Mouse (Mus musculus) embryonic stem cell, embryonic (primary cell): ENCODE results near the gene Epsti1.

Source experiments
- CTCF ChIA-PET, 4 experiments: fragments of 300-600 bp in 2 of 4; fragments of 350-600 bp in 2 of 4; sonication (Branson Sonifier 250); formaldehyde crosslinking; loops; one replicate each; lab custom pipeline; 2022; ENCODE audit warnings: inconsistent platforms in 2 of 4; lab: Charles Lee
- POLR2A ChIA-PET, 4 experiments: fragments of 300-600 bp in 2 of 4; fragments of 350-600 bp in 2 of 4; sonication (Branson Sonifier 250); formaldehyde crosslinking; loops; one replicate each; lab custom pipeline; 2022; ENCODE audit warnings: antibody characterized with exemption in 4 of 4, inconsistent platforms in 1 of 4; lab: Charles Lee

Epsti1 gene

GRCm38 (mm10) chr14:77971355-77971754 is 67.3 kb downstream of the Epsti1 start:
- POLR2A ChIA-PET, result no interaction called here
- CTCF ChIA-PET, result no interaction called here

- ChIA-PET CTCF (no interaction called here), POLR2A (no interaction called here)
Observed at GRCm38 (mm10) chr14:77974221-77974620, 70.2 kb downstream of the Epsti1 start.

- ChIA-PET POLR2A (no interaction called here), CTCF (no interaction called here)
Observed at GRCm38 (mm10) chr14:77975702-77976101, 71.7 kb downstream of the Epsti1 start.

- ChIA-PET CTCF (interaction anchor here in 2 of 4 experiments (0.5 to 1.1 kb wide), 2 partner anchors 60 to 468 kb away, joined by 3 to 5 read pairs; no protein-coding TSS in a partner anchor), POLR2A (no interaction called here)
Observed at GRCm38 (mm10) chr14:77981516-77981915, 77.5 kb downstream of the Epsti1 start.

- POLR2A ChIA-PET, result interaction anchor here in 1 of 4 experiments (0.5 kb wide), 1 partner anchor 135 kb away, joined by 6 read pairs; no protein-coding TSS in a partner anchor
- CTCF ChIA-PET, result no interaction called here
Observed at GRCm38 (mm10) chr14:77997731-77998130, 93.7 kb downstream of the Epsti1 start.

GRCm38 (mm10) chr14:78004486-78004885 is 100.4 kb downstream of the Epsti1 start:
- ChIA-PET POLR2A (no interaction called here), CTCF (no interaction called here)

- ChIA-PET CTCF (no interaction called here), POLR2A (interaction anchor here in 1 of 4 experiments (1.0 kb wide), 1 partner anchor 12 kb away, joined by 3 read pairs; no protein-coding TSS in a partner anchor)
Observed at GRCm38 (mm10) chr14:78008019-78008418, 104.0 kb downstream of the Epsti1 start.

- POLR2A ChIA-PET, result no interaction called here
- CTCF ChIA-PET, result no interaction called here
Observed at GRCm38 (mm10) chr14:78011808-78012207, 107.8 kb downstream of the Epsti1 start.

GRCm38 (mm10) chr14:78015540-78016321 is 111.7 kb downstream of the Epsti1 start:
- ChIA-PET POLR2A (no interaction called here), CTCF (interaction anchor here in 1 of 4 experiments (0.9 kb wide), 1 partner anchor 308 kb away, joined by 3 read pairs; no protein-coding TSS in a partner anchor)

GRCm38 (mm10) chr14:78016398-78016797 is 112.4 kb downstream of the Epsti1 start:
- CTCF ChIA-PET, result interaction anchor here in 1 of 4 experiments (0.9 kb wide), 1 partner anchor 308 kb away, joined by 3 read pairs; no protein-coding TSS in a partner anchor
- POLR2A ChIA-PET, result no interaction called here

GRCm38 (mm10) chr14:78019935-78020334 is 115.9 kb downstream of the Epsti1 start:
- ChIA-PET CTCF (interaction anchor here in 1 of 4 experiments (1.2 kb wide), 1 partner anchor 254 kb away, joined by 3 read pairs; no protein-coding TSS in a partner anchor), POLR2A (interaction anchor here in 1 of 4 experiments (0.8 kb wide), 1 partner anchor 11 kb away, joined by 3 read pairs; no protein-coding TSS in a partner anchor)

- POLR2A ChIA-PET, result interaction anchor here in 2 of 4 experiments (0.8 to 1.3 kb wide), 2 partner anchors 178 to 545 kb away, joined by 3 read pairs; no protein-coding TSS in a partner anchor
Observed at GRCm38 (mm10) chr14:78038876-78039275, 134.8 kb downstream of the Epsti1 start.

GRCm38 (mm10) chr14:78040643-78041042 is 136.6 kb downstream of the Epsti1 start:
- ChIA-PET CTCF (no interaction called here), POLR2A (no interaction called here)

More at GRCm38 (mm10) chr14:78038876-78039275, 134.8 kb downstream of the Epsti1 start:
- CTCF ChIA-PET, result interaction anchor here in 1 of 4 experiments (0.6 kb wide), 1 partner anchor 242 kb away, joined by 3 read pairs; no protein-coding TSS in a partner anchor

GRCm38 (mm10) chr14:78041886-78042526 is 138.0 kb downstream of the Epsti1 start:
- CTCF ChIA-PET, result interaction anchor here (0.7 to 1.4 kb wide), 9 partner anchors 24 to 902 kb away, joined by 3 read pairs; no protein-coding TSS in a partner anchor
- POLR2A ChIA-PET, result no interaction called here

- POLR2A ChIA-PET, result no interaction called here
- CTCF ChIA-PET, result interaction anchor here in 2 of 4 experiments (0.6 to 1.1 kb wide), 2 partner anchors 248 to 352 kb away, joined by 3 read pairs; no protein-coding TSS in a partner anchor
Observed at GRCm38 (mm10) chr14:78043079-78043478, 139.0 kb downstream of the Epsti1 start.

- ChIA-PET POLR2A (no interaction called here), CTCF (no interaction called here)
Observed at GRCm38 (mm10) chr14:78048258-78048657, 144.2 kb downstream of the Epsti1 start.

GRCm38 (mm10) chr14:78048674-78049073 is 144.6 kb downstream of the Epsti1 start:
- ChIA-PET CTCF (interaction anchor here in 1 of 4 experiments (0.6 kb wide), 1 partner anchor 239 kb away, joined by 3 read pairs; no protein-coding TSS in a partner anchor), POLR2A (no interaction called here)
